Mouse (Mus musculus): Measurements from ENCODE around the gene Izumo4. TPM values are rescaled to one million over a fixed set of nuclear protein-coding genes. Genes with fewer than 3 reads are reported as not detected.

Izumo4 gene
- polyA plus RNA-seq, 1 experiment from 2014 or later: 46.8 TPM

- Histone ChIP-seq H3K4me1 (peaks cover 26% of the 10 kb centered on the region), H3K9ac (replicated peaks) (no peak overlapping the region), H3K4me3 (replicated peaks) (no peak overlapping the region), H3K27me3 (replicated peaks) (0 out of 2 replicates have a peak, but pooled peaks cover 4% of the 10 kb centered on the region), H3K36me3 (no peaks in the 10 kb centered on the region), H3K27ac (replicated peaks) (no peak overlapping the region), H3K4me2 (no peak overlapping the region), H3K9me3 (replicated peaks) (no peaks in the 10 kb centered on the region)
- no peak for ATAC-seq (ENCODE audit: low FRiP score)
- WGBS: 44% methylated on average over 5 of the region's 5 CpGs
Measured at GRCm38 (mm10) chr10:80744262-80744661, 42.3 kb downstream of the Izumo4 start.

GRCm38 (mm10) chr10:80747410-80747809 lies 45.4 kb downstream of the Izumo4 start:
- WGBS: 24% methylated on average over 3 of the region's 3 CpGs

DNA sequence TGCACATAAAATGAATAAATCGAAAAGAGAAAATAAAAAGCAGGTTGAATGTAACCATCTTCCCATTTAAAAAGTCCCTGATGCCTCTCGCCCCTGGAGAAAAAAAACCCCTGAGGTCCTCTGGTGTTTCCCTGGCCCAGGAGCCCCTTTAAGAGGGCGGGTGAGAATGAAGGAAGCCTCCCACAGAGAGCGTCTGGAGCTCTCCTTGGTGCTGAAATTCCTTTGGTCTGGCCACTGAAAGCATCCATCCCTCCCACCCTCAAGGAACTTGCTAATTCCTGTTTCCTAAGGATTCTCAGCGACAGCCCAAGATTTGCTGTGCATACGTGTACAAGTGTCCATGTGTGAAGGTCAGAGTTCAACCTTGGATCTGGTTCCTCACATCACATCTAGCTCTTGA lies 46.6 kb downstream of the Izumo4 start:
- 0 out of 2 replicates have a peak, but pooled peaks cover 4% of the 10 kb centered on the region for H3K27me3 ChIP-seq (replicated peaks)
- no peaks in the 10 kb centered on the region for H3K36me3 ChIP-seq
- no peak overlapping the region for H3K4me3 ChIP-seq (replicated peaks)
- H3K4me1 ChIP-seq: peaks cover 12% of the 10 kb centered on the region
- 16% methylated on average over 6 of the region's 6 CpGs for WGBS
- no peak for ATAC-seq (ENCODE audit: low FRiP score)
- H3K9ac ChIP-seq (replicated peaks): no peak overlapping the region
- H3K4me2 ChIP-seq: no peak overlapping the region
- no peak overlapping the region for H3K27ac ChIP-seq (replicated peaks)
- no peaks in the 10 kb centered on the region for H3K9me3 ChIP-seq (replicated peaks)

More at GRCm38 (mm10) chr10:80747410-80747809, 45.4 kb downstream of the Izumo4 start:
- Histone ChIP-seq H3K27me3 (replicated peaks) (0 out of 2 replicates have a peak, but pooled peaks cover 4% of the 10 kb centered on the region), H3K4me2 (no peak overlapping the region), H3K4me1 (peaks cover 13% of the 10 kb centered on the region), H3K36me3 (no peaks in the 10 kb centered on the region), H3K4me3 (replicated peaks) (no peak overlapping the region), H3K27ac (replicated peaks) (no peak overlapping the region), H3K9me3 (replicated peaks) (no peaks in the 10 kb centered on the region), H3K9ac (replicated peaks) (no peak overlapping the region)
- ATAC-seq (ENCODE audit: low FRiP score): no peak

- H3K27ac ChIP-seq (replicated peaks): 0 out of 2 replicates have a peak overlapping the region, but pooled peaks have one; percentile 45
- 0 out of 2 replicates have a peak overlapping the region, but pooled peaks have one; percentile 18 for H3K9ac ChIP-seq (replicated peaks)
- no peak for ATAC-seq (ENCODE audit: low FRiP score)
- peaks cover 24% of the 10 kb centered on the region for H3K4me1 ChIP-seq
- 0 out of 2 replicates have a peak, but pooled peaks cover 2% of the 10 kb centered on the region for H3K27me3 ChIP-seq (replicated peaks)
- H3K4me2 ChIP-seq: peak overlapping the region; percentile 51
- WGBS: 12% methylated on average over 16 of the region's 16 CpGs
- H3K9me3 ChIP-seq (replicated peaks): no peaks in the 10 kb centered on the region
- no peaks in the 10 kb centered on the region for H3K36me3 ChIP-seq
- H3K4me3 ChIP-seq (replicated peaks): peak overlapping the region; percentile 5
Measured at GRCm38 (mm10) chr10:80751188-80751832, 49.3 kb downstream of the Izumo4 start.

- Histone ChIP-seq H3K4me3 (replicated peaks) (peak overlapping the region; percentile 5; the same call in 1 of the 2 replicates), H3K27me3 (replicated peaks) (no peaks in the 10 kb centered on the region), H3K36me3 (no peaks in the 10 kb centered on the region), H3K4me2 (peak overlapping the region; percentile 51), H3K4me1 (peaks cover 33% of the 10 kb centered on the region), H3K9ac (replicated peaks) (no peak overlapping the region), H3K9me3 (replicated peaks) (no peaks in the 10 kb centered on the region), H3K27ac (replicated peaks) (0 out of 2 replicates have a peak overlapping the region, but pooled peaks have one; percentile 45)
- WGBS: 2% methylated on average over 6 of the region's 6 CpGs
- peak; percentile 22; the same call in 1 of the 2 replicates for ATAC-seq (ENCODE audit: low FRiP score)
Measured at GRCm38 (mm10) chr10:80752079-80752625, 50.2 kb downstream of the Izumo4 start.

DNA sequence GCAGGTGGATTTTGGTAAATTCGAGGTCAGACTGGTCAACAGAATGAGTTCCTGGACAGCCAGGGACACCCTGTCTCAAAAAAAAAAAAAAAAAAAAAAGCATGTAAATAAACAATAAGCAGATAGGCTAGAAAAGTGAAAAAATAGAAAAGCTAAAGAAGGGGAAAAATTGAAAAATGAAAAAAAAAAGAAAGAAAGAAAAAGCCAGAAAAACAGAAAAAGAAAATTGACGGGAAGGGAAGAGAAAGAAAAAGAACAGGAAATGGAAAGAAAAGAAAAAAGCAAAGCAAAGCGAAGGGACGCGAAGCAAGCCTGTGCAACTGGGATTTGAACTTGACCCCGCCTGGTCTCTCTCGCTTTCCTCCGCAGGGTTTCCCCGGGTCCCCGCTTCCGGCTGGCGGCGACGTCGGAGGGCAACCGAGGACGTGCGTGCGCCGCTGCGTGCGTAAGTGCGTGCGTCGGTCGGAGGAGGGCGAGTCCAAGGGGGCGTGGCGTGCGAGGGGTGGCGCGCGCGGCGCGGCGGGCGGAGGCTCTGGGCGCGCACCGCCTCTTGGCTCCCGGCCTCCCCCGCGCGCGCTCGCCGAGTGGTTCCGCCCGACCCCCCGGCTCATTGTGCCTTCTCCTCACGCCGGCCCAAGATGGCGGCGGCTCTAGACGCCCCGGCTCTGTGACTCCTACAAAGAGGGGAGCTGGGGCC lies 52.8 kb downstream of the Izumo4 start, which contains the start of gene Dot1l:
Gene Dot1l, plus strand, starts transcription at position 613 of the 697 bp plus-strand sequence.
- no peaks in the 10 kb centered on the region for H3K9me3 ChIP-seq (replicated peaks)
- H3K27me3 ChIP-seq (replicated peaks): no peaks in the 10 kb centered on the region
- peak within 1 kb of the TSS; percentile 89 for H3K4me2 ChIP-seq
- peak within 1 kb of the TSS; percentile 73 for H3K4me3 ChIP-seq (replicated peaks)
- ATAC-seq (ENCODE audit: low FRiP score): peak; percentile 94
- whole genome bisulfite sequencing: 1% methylated on average over 48 of the region's 57 CpGs
- H3K36me3 ChIP-seq: no peaks in the 10 kb centered on the region
- H3K4me1 ChIP-seq: peaks cover 58% of the 10 kb centered on the region
- peak within 1 kb of the TSS; percentile 92 for H3K9ac ChIP-seq (replicated peaks)
- H3K27ac ChIP-seq (replicated peaks): peak within 1 kb of the TSS; percentile 90

Other genes starting within 250 kb of the Izumo4 start
- gene Onecut3, start 207.3 kb upstream of the Izumo4 start, polyA plus RNA-seq (2015; fragmentation: Nextera tagmentation; extraction: Ambion mirVana): 0.63 and 1.0 TPM in 2 replicates
- gene Atp8b3, start 163.1 kb upstream of the Izumo4 start, polyA plus RNA-seq (2015; fragmentation: Nextera tagmentation; extraction: Ambion mirVana): 1.4 and 1.5 TPM in 2 replicates
- gene Rexo1, start 140.6 kb upstream of the Izumo4 start, polyA plus RNA-seq (2015; fragmentation: Nextera tagmentation; extraction: Ambion mirVana): 29.5 TPM in 2 replicates
- 6.5 TPM in 2 replicates for gene Klf16, start 124.9 kb upstream of the Izumo4 start, polyA plus RNA-seq (2015; fragmentation: Nextera tagmentation; extraction: Ambion mirVana)
- gene Abhd17a, start 111.8 kb upstream of the Izumo4 start, polyA plus RNA-seq (2015; fragmentation: Nextera tagmentation; extraction: Ambion mirVana): 148 and 152 TPM in 2 replicates
- gene Scamp4, start 99.3 kb upstream of the Izumo4 start, polyA plus RNA-seq (2015; fragmentation: Nextera tagmentation; extraction: Ambion mirVana): 68.2 and 79.8 TPM in 2 replicates
- gene Adat3, start 99.3 kb upstream of the Izumo4 start, polyA plus RNA-seq (2015; fragmentation: Nextera tagmentation; extraction: Ambion mirVana): 5.0 and 7.0 TPM in 2 replicates
- gene Gm49322, start 96.2 kb upstream of the Izumo4 start, polyA plus RNA-seq (2015; fragmentation: Nextera tagmentation; extraction: Ambion mirVana): 3.0 and 3.2 TPM in 2 replicates
- gene Csnk1g2, start 79.3 kb upstream of the Izumo4 start, polyA plus RNA-seq (2015; fragmentation: Nextera tagmentation; extraction: Ambion mirVana): 106 and 118 TPM in 2 replicates
- gene Btbd2, start 45.1 kb upstream of the Izumo4 start, polyA plus RNA-seq (2015; fragmentation: Nextera tagmentation; extraction: Ambion mirVana): 91.9 and 92.1 TPM in 2 replicates
- 56.2 and 70.3 TPM in 2 replicates for gene Mknk2, start 24.1 kb upstream of the Izumo4 start, polyA plus RNA-seq (2015; fragmentation: Nextera tagmentation; extraction: Ambion mirVana)
- gene Mob3a, start 207 bp upstream of the Izumo4 start, polyA plus RNA-seq (2015; fragmentation: Nextera tagmentation; extraction: Ambion mirVana): 53.0 and 58.8 TPM in 2 replicates
- gene Ap3d1, start 40.1 kb downstream of the Izumo4 start, polyA plus RNA-seq (2015; fragmentation: Nextera tagmentation; extraction: Ambion mirVana): 108 and 115 TPM in 2 replicates
- 19.3 and 20.3 TPM in 2 replicates for gene Dot1l, start 53.0 kb downstream of the Izumo4 start, polyA plus RNA-seq (2015; fragmentation: Nextera tagmentation; extraction: Ambion mirVana)
- 53.3 and 59.8 TPM in 2 replicates for gene Sf3a2, start 96.0 kb downstream of the Izumo4 start, polyA plus RNA-seq (2015; fragmentation: Nextera tagmentation; extraction: Ambion mirVana)
- 135 and 146 TPM in 2 replicates for gene Plekhj1, start 96.4 kb downstream of the Izumo4 start, polyA plus RNA-seq (2015; fragmentation: Nextera tagmentation; extraction: Ambion mirVana)
- not detected in 2 replicates for gene Amh, start 103.1 kb downstream of the Izumo4 start, polyA plus RNA-seq (2015; fragmentation: Nextera tagmentation; extraction: Ambion mirVana)
- gene Jsrp1, start 111.3 kb downstream of the Izumo4 start, polyA plus RNA-seq (2015; fragmentation: Nextera tagmentation; extraction: Ambion mirVana): 1.2 and 2.5 TPM in 2 replicates
- 1,221 and 1,325 TPM in 2 replicates for gene Oaz1, start 124.5 kb downstream of the Izumo4 start, polyA plus RNA-seq (2015; fragmentation: Nextera tagmentation; extraction: Ambion mirVana)
- 14.6 and 18.6 TPM in 2 replicates for gene Lingo3, start 141.9 kb downstream of the Izumo4 start, polyA plus RNA-seq (2015; fragmentation: Nextera tagmentation; extraction: Ambion mirVana)
- 226 and 240 TPM in 2 replicates for gene Lsm7, start 153.0 kb downstream of the Izumo4 start, polyA plus RNA-seq (2015; fragmentation: Nextera tagmentation; extraction: Ambion mirVana)
- gene Sppl2b, start 153.1 kb downstream of the Izumo4 start, polyA plus RNA-seq (2015; fragmentation: Nextera tagmentation; extraction: Ambion mirVana): 78.6 and 84.1 TPM in 2 replicates
- 0.09 and 0.35 TPM in 2 replicates for gene Tmprss9, start 169.7 kb downstream of the Izumo4 start, polyA plus RNA-seq (2015; fragmentation: Nextera tagmentation; extraction: Ambion mirVana)
- 333 and 359 TPM in 2 replicates for gene Timm13, start 198.8 kb downstream of the Izumo4 start, polyA plus RNA-seq (2015; fragmentation: Nextera tagmentation; extraction: Ambion mirVana)
- 39.0 and 39.9 TPM in 2 replicates for gene Lmnb2, start 216.1 kb downstream of the Izumo4 start, polyA plus RNA-seq (2015; fragmentation: Nextera tagmentation; extraction: Ambion mirVana)
- gene Gadd45b, start 227.9 kb downstream of the Izumo4 start, polyA plus RNA-seq (2015; fragmentation: Nextera tagmentation; extraction: Ambion mirVana): 9.0 and 11.1 TPM in 2 replicates